Comparison of ENCODE assay signal across 11 mouse cellular contexts in genomic region chr14:47194096-47194495, GRCm38 (mm10). TPM values are rescaled to one million over a fixed set of nuclear protein-coding genes. Genes with fewer than 3 reads are reported as not detected.
DNase-seq lines count a peak whose midpoint lies in the region; ATAC-seq and TF ChIP-seq lines count a peak whose summit lies in the region.
"Had no signal": no experiment of that assay in that cellular context is flagged by ENCODE, and none has a peak within 500 bp of the region (broad histone marks: within the 10 kb centered on the region; RNA-seq: fewer than 3 reads in every experiment).

No protein-coding gene starts in this region.

- no peak overlapping the region for H3K4me3 ChIP-seq in ES-Bruce4 (ENCODE audit: low read depth, low read length)
- H3K4me3 ChIP-seq: erythroblast, embryonic 14.5 days; heart, embryonic 12.5 days had no signal

- 0 out of 2 replicates have a peak, but pooled peaks have one; percentile 13 for TF ChIP-seq EP300 in ES-Bruce4 (IDR thresholded peaks at IDR 0.05; ENCODE audit: insufficient read depth, low read depth, low read length)

- no peaks in the 10 kb centered on the region for H3K4me1 ChIP-seq in ES-Bruce4 (ENCODE audit: control insufficient read depth, insufficient read depth, low read length)
- H3K4me1 ChIP-seq: heart, embryonic 12.5 days had no signal

- H3K36me3 ChIP-seq in ES-Bruce4 (ENCODE audit: control insufficient read depth, insufficient read depth, low read length, poor library complexity, severe bottlenecking): no peaks in the 10 kb centered on the region
- H3K36me3 ChIP-seq in splenic B cell, adult 2 months (ENCODE audit: control insufficient read depth, insufficient read depth, low read length, poor library complexity, severe bottlenecking): no peaks in the 10 kb centered on the region
- H3K36me3 ChIP-seq: heart, embryonic 12.5 days had no signal

- no peak for TF ChIP-seq POLR2A in ES-Bruce4 (IDR thresholded peaks at IDR 0.05; ENCODE audit: insufficient read depth, low read length)

- TF ChIP-seq CTCF in ES-Bruce4 (IDR thresholded peaks at IDR 0.05; ENCODE audit: low read depth, low read length): peak; percentile 79

- ATAC-seq in granulocyte monocyte progenitor cell, adult 5-6 weeks (replicated peaks; ENCODE audit: poor library complexity, severe bottlenecking): peak; percentile 52

- peak; percentile 16 to 25 for DNase-seq in kidney, postnatal 4 days
- DNase-seq in kidney, adult 11 months: no peak
- peak; percentile 71 for DNase-seq in splenic B cell, adult 2 months (ENCODE audit: low read depth, low spot score)
- DNase-seq in ovary, postnatal 36 days (ENCODE audit: low spot score): no peak
- DNase-seq in gastrocnemius, postnatal 10 days: no peak
- DNase-seq in cerebellum, adult 11-12 months: no peak
- DNase-seq: kidney, adult 18-20 months had no signal

- no peak overlapping the region for H3K27ac ChIP-seq in ES-Bruce4 (ENCODE audit: insufficient read depth, low read length)

- no peaks in the 10 kb centered on the region for H3K27me3 ChIP-seq in ES-Bruce4 (ENCODE audit: control insufficient read depth, insufficient read depth, low read length, poor library complexity, severe bottlenecking)
- H3K27me3 ChIP-seq in splenic B cell, adult 2 months (ENCODE audit: control insufficient read depth, insufficient read depth, low read length, poor library complexity, severe bottlenecking): no peaks in the 10 kb centered on the region
- H3K27me3 ChIP-seq: heart, embryonic 12.5 days had no signal

- H3K9me3 ChIP-seq in ES-Bruce4 (replicated peaks; ENCODE audit: control insufficient read depth, insufficient read depth, low read length, poor library complexity, severe bottlenecking): no peaks in the 10 kb centered on the region
- H3K9me3 ChIP-seq: heart, embryonic 12.5 days had no signal

- H3K9ac ChIP-seq in ES-Bruce4 (ENCODE audit: low read depth, poor library complexity, severe bottlenecking): no peak overlapping the region
- H3K9ac ChIP-seq: heart, embryonic 12.5 days had no signal

RNA-seq across cellular contexts. Expression of gene Gch1, which starts 4.9 kb away (rescaled TPM):
- polyA plus RNA-seq in ES-Bruce4 (2011; ENCODE audit: insufficient read depth, insufficient read length, low read depth, missing spikeins): 4.1 and 4.6 TPM in 2 replicates
- 1.8 and 3.3 TPM in 2 replicates for total RNA-seq in granulocyte monocyte progenitor cell, adult 5-6 weeks (2014; fragmentation: Nextera tagmentation)
- 0.41 and 2.1 TPM in 2 replicates for total RNA-seq in granulocyte monocyte progenitor cell, adult 5-6 weeks (2017)
- 1 to 10 TPM; 1.6 to 1.9 TPM for total RNA-seq in gastrocnemius, postnatal 10 days (2021)

Comparison
In these comparisons a context has a peak if more than half of its experiments do, and no peak if none do; other contexts are left out.
1. DNase-seq: peak in kidney, postnatal 4 days (2 of 2) and splenic B cell, adult 2 months (single experiment); none in kidney, adult 11 months (single experiment), ovary, postnatal 36 days (single experiment), gastrocnemius, postnatal 10 days (single experiment) and cerebellum, adult 11-12 months (single experiment).